Mouse (Mus musculus): Measurements from ENCODE around the gene Ccr10.

DNA sequence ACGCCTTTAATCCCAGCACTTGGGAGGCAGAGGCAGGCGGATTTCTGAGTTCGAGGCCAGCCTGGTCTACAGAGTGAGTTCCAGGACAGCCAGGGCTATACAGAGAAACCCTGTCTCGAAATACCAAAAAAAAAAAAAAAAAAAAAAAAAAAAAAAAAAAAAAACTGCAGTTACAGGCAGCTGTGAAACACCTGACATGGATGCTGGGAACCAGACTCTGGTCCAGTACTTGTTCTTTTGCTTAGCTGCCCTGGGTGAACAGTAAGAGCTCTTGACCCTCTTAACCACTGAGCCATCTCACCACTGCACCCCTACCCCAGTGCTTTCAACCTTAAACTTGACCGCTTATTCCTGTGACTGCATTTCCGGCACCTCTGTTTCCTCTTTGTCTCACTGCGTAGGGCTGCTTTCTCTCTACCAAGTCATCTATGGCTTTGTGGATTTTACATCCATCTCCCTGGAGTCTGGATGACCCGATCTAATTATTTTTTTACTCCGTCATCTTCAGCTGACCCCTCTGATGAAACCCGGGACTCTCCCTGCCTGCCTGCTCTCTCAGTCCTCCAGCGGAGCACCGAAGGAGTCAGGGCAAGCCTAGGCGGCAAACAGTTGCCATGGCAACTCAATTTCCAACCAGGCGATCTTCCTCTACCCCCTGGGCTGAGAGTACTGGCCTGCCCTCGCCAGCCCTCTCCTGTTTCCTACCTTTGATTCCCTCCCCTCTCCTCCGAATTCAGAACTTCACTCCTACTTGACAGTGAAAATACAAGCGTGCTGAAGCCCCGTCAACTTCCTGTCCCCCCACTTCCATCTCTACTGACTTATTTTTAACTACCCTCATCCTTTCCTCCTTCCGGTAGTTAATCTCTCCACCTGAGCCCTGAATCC is 31.7 kb downstream of the Ccr10 start:
- TF ChIP-seq CTCF (conservative IDR thresholded peaks at IDR 0.05; ENCODE audit: low read length) (no peak), POU5F1 (IDR thresholded peaks at IDR 0.05; ENCODE audit: borderline replicate concordance, low read length) (no peak)

Measured in E14TG2a.4 (cell line).